Mouse (Mus musculus): ENCODE data around the gene Agpat4.

Gene Agpat4

DNA sequence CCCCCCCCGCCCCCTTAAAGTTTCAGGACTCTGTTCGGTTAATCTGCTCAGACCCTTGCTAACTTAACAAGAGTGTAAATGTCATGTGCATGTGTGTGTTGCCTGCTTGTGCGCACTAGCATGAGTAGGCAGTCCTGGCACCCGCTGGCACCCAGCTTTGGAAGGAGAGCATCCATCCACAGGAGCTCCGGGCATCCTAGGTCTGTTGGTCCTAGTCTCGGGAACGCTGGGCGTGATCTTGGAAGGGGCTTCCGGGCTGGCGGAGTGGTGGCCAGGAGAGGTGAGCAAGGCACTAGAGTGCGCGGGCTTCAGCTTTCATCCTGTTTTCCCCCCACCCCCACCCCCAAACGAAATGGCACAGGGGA is at the start of gene Agpat4:
Gene Agpat4, plus strand, starts transcription at position 144 of the 365 bp plus-strand sequence.
- peak; percentile 24 to 53 for DNase-seq (ENCODE audit: low spot score in 2 of 2)

DNA sequence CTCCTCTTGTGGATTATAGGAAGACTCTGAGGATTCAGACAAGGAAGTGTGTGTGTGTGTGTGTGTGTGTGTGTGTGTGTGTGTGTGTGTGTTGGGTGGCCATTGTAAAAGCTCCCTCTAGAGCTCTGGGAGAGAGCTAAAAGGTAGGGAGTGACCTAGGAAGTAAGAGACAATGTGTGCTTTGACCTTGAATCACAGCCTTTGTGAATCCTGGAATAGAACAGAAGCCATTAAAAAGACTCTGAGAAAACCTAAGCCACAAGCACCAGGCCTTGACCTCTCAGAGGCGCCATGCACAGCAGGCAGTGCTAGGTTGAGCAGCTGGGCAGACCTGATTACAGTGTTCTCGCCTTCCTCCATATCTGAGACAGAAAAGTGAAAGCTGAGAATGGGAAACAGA is 41.7 kb upstream of the Agpat4 start:
- DNase-seq (ENCODE audit: low spot score in 2 of 2) = no peak

DNA sequence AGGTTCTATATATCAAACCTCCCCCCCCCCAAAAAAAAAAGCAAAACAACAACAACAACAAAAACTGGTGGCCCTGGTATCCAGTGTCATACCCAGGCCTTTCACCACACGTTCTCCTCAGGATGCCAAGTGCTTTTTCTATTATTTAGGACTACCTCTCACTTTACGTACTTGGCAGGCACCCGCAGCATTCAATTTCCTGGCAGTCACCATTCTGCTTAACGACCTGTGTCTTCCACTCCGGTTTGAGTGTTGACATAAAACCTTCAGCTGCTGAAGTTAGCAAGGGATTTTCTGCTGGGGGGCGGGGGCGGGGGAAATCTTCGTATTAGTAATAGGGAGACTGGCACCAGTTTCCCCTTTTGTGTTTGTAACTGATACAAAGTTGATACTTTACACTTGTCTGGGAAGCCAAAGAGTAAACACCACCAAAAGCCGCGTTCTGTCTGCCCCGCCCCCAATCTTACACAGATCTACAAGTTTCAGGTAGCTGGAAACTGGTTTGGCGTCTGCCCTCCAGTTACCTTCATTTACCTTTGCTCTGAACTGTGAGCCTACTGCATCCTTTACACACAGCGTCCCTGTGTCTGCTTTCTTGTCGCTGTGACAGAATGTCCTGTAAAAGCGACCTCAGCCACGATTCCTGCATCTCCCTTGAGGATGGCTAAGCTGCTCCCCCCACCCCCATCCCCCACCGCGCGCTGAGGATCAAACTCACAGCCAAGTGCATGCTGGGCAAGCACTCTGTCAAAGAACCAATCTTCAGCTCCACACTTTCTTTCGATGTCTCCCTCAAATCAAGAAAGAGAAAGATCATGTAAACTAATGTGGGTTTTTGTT is 37.6 kb upstream of the Agpat4 start:
- no peak for DNase-seq (ENCODE audit: low spot score in 2 of 2)

DNA sequence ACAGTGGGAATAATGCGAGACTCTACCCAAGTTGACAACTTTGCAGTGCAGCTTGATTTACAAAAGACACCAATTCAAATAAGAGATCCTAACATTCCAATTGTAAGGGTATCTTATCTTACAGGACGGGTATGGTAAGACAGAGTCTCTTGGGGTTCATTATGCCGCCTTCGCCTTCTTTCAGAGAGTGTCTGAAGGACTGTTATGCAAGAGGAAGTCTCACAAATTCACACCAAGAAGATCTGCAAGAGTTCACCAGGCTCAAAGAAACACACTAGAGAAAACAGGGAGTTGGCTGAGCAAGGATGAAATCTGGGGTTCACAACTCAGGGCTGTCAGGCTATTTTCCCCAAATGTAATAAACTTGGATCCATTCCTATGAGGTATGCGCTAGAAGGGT is 36.3 kb upstream of the Agpat4 start:
- DNase-seq (ENCODE audit: low spot score in 2 of 2) = no peak

DNA sequence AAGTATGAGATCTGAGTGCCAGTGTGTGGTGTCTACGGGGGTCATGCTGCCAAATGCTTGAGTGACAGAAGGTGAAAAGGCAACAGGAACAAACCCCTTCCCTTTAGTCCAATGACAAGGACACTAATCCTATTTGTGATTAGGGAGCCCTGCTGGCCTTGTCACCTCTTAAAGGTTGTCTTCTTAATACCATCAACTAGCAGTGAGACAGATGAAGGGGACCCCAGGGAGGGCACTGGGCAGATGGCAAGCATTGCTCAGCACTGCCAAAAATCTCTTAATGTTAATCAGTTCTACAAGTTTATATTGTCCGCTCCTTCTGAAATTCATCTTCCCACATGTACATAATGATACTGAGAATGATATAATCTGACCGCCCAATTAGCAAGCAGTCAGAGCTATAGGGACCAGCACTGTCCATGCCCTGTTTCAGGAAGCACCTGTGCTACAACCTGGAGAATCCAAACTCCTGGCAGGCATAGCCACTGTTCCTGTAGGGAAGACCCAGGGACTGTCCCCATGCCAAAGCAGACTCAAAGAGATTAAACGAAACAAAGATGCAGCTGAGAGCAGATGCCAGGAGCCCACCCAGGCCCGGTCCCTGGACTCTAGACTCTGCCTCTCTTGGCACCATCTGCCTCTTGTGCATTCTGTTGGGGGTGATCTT is 28.1 kb upstream of the Agpat4 start:
- peak in 1 of 2 experiments; percentile 30 for DNase-seq (ENCODE audit: low spot score in 2 of 2)

DNA sequence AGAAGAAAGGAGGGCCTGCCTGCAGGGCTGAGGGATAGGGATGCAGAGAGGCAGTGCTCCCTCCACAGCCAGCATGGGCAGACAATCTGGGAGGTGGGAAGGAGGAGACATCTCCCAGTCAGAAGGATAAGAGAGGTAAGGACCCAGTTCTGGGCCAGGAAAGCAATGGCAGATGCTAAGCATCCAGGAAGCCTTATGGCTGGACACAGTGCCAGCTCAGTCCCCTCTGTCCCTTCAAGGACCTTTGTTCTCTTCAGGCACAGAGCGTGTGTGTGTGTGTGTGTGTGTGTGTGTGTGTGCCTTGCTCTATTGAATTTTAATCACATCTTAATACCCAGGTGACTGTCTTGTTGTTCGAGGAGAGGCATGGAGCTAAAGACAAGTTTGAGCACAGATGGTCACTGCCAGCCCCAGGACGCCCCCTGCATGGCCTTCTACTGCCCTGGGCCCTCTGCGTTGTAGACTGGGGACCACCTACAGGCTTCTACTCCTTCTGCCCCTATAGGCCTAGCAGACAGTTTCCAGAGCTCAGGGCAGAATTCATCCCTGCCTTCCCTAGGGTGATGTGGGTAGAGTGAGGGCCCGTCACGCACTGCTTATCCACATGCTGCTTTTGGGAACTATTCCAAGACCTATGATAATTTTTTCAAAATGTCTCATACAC is 25.5 kb upstream of the Agpat4 start:
- DNase-seq (ENCODE audit: low spot score in 2 of 2) = peak in 1 of 2 experiments; percentile 39

DNA sequence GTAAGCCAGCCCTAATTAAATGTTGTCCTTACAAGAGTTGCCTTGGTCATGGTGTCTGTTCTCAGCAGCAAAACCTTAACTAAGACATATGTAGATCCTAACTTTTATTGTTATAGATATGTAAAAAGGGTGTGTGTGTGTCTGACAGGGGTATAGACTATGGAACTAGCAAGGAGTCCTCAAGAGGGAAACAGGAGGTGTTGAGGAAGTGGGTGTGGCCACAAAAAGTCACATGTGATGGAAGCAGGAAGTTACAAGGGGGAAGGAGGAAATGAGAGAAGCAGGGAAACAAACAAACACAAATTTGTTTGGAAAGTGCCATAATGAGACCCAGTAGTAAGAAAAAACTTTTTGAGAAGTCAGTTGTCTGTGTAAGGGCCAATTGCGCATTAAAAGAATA is 24.5 kb upstream of the Agpat4 start:
- no peak for DNase-seq (ENCODE audit: low spot score in 2 of 2)

DNA sequence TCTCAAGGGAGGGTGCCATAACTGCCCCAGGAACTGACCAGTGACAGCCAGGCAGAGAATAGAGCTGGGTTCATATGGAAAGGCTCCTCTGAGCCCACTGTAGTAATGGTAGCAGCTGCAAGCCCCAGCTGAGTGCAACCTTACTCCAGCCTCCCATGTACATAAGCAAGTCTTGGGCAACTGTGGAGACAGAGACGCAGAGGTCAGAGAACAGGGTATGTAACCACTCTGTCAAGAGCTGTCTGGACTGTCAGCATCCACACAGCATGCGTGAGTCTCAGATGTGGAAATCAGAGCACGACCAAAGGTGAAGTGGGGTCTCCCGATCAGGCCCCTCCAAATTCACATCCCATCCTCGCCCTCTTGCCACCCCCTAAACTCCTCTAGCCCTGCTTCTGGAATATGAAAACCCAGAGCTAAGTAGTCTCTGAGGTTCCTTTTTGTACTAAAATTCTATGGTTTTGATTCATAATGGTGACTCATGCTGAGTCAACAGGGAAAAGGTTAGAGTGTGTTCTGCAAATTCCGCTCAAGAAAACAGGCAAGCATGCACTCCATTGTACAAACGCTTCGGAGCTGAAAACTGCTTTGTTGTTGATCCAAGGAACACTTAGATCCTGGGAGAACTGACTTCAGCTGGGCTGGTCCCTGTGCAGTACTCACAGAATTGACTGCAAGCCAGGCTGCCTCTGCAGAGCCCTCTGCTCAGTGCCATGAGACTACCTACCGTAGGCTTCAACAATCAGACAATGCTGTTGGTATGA is 23.5 kb upstream of the Agpat4 start:
- DNase-seq (ENCODE audit: low spot score in 2 of 2) = no peak

DNA sequence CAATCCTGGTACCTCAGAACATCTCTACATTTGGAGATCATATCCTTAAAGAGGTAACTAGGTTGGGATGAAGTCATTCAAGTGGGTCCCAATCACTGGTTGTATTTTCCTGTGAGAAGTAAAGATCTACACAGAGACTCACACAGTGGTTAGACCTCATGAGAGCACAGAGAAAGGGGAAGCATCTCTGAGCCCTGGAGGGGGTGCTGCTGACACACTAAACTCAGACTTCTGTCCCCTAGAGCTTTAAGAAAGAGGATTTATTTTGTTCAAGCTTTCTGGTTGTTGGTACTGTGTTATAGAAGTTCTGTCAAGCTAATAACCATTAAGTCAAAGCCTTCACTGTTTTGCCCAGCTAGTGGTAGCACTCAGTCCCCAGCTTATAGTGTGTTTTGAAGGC is 19.1 kb upstream of the Agpat4 start:
- DNase-seq (ENCODE audit: low spot score in 2 of 2) = no peak

DNA sequence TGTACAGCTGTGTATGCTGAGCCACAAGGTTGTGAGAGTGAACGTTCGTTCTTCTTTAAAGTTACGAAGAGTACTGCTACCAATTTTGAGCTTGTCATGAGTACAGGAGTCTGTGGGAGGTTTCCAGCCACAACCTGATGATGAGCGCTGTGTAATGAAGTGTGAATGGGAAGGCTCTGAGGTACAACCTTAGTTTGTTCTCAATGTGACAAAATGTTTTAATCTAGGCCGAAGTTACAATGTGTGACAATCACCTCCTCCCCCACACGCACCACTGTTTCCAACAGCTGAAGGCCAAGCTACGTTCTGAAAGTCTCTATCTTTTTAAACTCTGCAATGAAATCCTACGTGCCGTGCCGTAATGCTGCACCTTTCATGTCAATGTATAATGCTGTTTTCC is 16.2 kb upstream of the Agpat4 start:
- DNase-seq (ENCODE audit: low spot score in 2 of 2) = no peak

DNA sequence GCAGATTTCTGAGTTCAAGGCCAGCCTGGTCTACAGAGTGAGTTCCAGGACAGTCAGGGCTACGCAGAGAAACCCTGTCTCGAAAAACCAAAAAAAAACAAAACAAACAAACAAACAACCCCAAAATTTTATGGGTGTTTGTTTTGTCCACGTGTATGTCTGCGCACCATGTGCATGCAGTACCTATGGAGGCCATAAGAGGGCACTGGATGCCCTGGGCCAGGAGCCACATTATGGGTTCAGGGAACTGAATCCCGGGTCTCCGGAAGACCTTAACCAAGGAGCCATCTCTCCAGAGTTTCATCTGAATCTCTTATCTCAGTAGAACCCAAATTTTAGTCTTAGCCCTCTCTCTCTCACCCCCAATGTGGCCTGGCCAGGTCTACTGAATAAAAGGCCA is 14.7 kb upstream of the Agpat4 start:
- no peak for DNase-seq (ENCODE audit: low spot score in 2 of 2)

DNA sequence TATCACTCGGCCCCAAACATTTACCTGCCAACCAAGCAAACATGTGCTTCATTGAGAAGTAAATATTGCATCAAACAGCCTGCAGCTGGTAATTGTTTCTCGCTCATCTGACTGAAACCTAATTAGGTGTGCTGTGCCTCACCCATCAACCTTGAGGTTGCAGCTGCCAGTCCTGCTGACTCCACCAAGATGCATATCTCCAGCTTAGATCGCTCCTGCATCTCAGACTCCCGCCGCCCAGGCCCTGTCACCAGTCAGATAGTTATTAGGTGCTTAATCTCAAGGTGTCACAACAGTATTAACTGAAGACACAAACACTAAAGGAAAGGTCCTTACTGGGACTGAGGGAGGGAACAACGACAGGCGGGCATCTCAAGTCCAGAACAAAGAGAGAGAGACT is 14.3 kb upstream of the Agpat4 start:
- DNase-seq (ENCODE audit: low spot score in 2 of 2) = no peak

DNA sequence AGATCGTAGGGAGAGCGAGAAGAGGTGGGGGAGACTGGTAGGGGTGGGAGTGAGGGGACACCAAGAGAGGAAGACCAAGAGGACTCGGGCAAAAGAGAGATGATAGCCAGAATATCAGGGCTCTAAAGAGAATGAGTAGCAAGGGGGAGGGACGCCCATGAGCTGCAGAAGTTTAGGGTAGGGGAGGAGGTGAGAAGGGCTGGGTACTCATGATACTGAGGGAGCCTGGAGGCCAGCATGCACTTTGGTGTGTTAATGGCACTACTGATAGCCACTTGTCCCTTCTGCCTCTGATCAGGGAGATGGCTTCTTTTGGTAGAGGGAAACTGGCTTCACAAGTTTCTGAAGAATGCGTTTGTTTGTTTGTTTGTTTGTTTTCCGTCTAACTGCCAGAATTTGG is 13.8 kb upstream of the Agpat4 start:
- no peak for DNase-seq (ENCODE audit: low spot score in 2 of 2)

DNA sequence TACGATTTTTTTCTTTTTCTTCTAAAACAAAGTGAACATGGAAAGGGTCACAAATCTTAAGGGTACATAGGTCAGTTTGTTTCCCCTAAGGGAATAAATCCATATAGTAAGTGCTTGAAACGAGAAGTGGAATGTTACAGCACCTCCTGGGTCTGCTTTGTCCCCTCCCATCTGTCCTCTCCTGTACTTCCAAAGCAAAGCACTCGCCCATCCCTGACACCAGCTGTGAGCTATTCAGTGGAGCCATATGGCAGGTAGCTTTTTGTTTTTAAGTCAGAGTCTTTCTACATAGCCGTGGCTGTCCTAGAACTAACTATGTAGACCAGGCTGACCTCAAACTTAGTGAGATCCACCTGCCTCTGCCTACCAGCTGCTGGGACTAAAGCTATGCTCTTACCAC is 12.2 kb upstream of the Agpat4 start:
- no peak for DNase-seq (ENCODE audit: low spot score in 2 of 2)

DNA sequence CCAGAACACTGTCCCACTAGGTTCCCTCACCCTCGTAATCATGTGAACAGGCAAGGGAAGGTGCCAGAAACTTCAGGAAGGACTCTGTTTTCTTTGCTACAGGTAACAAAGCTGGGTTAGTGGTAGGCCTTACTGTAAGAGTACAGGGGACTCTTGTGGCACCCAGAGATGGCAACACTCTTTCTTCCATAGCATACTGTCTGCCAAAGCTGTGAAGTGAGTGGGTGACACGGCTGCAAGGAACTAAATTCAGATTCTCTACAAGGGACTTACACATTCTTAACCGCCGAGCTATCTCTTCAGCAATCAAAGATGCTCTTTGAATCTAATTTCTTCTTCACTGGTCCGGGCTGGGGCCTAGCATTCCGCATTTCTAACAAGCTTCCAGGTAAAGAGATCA is 4.9 kb upstream of the Agpat4 start:
- no peak for DNase-seq (ENCODE audit: low spot score in 2 of 2)

DNA sequence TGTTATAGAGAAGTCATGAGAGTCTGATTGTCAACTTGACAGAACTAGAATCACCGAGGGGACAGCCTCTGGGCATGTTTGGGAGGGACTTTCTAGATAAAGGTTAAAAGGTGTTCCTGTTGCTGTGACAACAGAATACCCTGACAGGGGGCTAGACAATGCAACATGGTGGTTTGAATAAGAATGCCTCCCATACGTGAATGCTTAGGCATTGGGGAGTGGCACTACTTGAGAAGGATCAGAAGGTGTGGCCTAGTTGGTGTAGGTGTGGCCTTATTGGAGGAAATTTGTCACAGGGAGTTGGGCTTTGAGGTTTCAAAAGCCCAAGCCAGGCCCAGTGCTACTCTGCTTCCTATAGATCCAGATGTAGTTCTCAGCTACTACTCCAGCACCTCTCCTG is 3.4 kb upstream of the Agpat4 start:
- no peak for DNase-seq (ENCODE audit: low spot score in 2 of 2)

DNA sequence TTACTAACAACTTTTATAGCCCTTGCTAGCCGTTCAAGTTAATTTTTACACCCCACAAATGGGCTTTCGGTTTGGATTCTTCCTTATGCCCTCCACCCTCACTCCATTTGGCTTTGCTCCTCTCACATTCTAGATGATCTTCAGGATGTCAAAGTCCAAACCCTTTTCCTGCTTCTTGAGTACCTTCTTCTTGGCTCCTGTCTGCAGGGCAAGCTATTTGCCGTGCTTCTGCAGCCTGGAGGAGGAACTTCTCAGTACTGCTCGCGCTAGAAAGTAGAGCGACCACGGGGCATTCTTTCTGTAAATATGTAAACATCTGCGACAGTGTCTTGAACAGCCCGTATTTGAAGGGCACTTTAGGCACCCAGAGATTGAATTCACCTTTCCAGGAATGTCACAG is 373 bp upstream of the Agpat4 start:
- no peak for DNase-seq (ENCODE audit: low spot score in 2 of 2)

DNA sequence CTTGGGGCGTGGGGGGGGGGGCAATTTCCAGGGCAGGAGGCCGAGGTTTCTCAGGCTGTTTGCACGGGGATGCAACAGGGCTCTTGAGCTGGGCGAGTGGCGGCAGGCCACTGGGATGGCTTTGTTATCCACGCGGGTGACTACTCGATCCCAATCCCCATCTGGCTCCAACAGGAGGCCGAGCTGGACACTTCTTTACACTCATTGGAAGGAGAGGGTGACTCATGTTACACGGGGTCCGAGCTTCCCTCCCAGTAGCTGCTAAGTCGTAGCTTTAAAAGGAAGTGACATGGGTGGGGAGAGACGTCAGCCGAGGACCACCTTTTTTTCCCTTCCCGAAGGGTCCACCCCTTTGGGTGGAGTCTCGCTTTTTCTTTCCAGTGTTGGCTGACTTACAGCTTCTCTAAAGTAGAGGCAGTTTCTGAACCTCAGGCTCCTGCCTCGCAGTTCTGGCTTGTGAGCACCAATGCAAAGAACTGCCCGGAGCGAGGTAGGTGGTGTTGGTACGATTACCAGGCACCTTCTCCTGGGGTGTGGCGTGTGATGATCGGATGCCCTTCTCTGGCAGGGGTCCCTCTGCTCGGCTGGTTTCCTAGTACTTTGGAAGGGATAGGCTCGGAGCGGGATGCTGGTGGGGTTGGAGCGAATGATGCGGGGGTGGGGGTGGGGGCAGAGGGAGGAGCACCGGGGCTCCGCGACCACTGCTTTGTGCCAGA is 580 bp downstream of the Agpat4 start:
- DNase-seq (ENCODE audit: low spot score in 2 of 2) = peak; percentile 30 to 70

DNA sequence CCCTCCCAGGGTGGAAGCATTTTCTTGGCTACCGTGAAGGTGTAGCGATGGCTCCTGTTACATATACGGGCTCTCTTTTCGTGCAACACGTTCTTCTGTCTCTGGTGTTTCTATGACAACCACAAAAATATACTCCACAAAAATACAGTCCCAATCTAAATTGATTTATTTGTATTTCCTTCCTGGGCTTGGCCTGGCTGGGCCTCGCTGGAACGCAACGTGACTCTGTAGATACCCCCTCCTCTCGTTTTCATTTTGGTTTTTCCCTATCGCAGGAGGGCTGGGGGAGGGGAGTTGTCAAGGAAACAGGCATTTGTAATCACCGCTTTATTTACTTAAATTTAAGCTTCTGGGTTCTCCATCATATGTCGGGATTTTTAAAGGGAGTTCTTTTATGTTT is 1.2 kb downstream of the Agpat4 start:
- DNase-seq (ENCODE audit: low spot score in 2 of 2) = peak in 1 of 2 experiments; percentile 52

DNA sequence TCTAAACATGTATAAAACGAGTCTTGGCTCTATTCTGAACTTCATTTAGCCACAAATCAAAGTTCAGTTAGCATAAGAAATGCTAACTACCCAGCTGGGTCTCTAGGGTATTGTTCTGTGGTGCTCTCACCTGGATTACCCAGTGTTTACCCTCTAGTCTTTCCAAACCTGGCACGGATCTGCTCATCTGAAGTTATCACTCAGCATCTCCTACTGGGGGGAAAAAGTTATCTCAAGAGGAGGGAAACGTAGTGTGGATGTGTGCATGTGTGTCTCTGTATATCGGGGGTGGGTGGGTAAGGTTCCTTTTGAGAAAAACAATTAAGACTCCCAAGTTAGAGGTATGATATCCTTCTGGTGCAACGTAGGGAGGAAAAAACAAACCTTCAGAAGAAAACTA is 1.8 kb downstream of the Agpat4 start:
- DNase-seq (ENCODE audit: low spot score in 2 of 2) = no peak

DNA sequence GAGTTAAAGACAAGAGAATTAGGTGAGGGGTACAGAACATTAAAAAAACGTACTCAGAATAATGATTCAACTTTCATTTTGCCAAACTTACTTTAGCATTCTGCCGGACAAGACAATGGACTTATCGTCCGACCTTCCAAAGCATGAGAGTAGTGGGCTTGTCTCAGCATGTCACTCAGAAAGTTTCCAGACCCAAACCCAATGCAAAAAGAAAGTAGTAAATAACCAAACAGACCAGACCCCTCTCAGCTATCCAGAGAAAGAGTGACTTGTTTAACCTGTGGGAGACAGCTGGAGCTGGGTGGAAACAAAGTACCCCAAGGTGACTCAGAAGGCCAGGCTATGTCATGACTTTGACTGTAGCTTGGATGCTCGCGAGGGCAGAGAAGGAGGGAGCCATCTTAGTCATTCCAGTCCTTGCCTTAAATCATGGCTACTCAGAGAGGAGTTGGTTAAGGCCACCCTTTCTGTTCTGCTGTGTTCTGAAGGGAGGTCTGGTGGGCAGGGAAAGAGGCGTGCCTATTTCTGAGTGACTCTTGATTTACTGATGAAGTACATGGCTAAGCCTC is 2.8 kb downstream of the Agpat4 start:
- DNase-seq (ENCODE audit: low spot score in 2 of 2) = no peak

Data from cerebellum, postnatal 4 days (tissue).